Mouse (Mus musculus) bone marrow, adult 2 months (tissue): ENCODE results near the gene Cpm.

ENCODE experiments used
- CTCF ChIP-seq: fragments of 200-500 bp; IDR thresholded peaks from 2 replicates; pipeline ENCODE4 v1.5.1; 2011; ENCODE audit warnings: low read length, control low read depth; ENCODE audit not compliant: control insufficient read depth, insufficient read depth
- POLR2A ChIP-seq: fragments of 200-500 bp; IDR thresholded peaks from 2 replicates; pipeline ENCODE4 v1.6.1; 2011; ENCODE audit warnings: low read depth, mild to moderate bottlenecking, control low read depth, low read length, borderline replicate concordance; ENCODE audit not compliant: control insufficient read depth

- TF ChIP-seq POLR2A: no peak
- no peak for TF ChIP-seq CTCF
These were observed 53.8 kb downstream of the Cpm start for GRCm38 (mm10) chr10:117682858-117683733.
